Mouse (Mus musculus) telencephalon, adult 2 months (tissue): Measurements from ENCODE around the gene Grem1.

Source experiments
- DNase-seq: peaks from one replicate; pipeline ENCODE4 v3.0.0-alpha.2; 2011; ENCODE audit warnings: low read depth, low spot score

The Grem1 gene

GRCm38 (mm10) chr2:113757525-113758310, 728 bp downstream of the Grem1 start:
- DNase-seq, result no peak

GRCm38 (mm10) chr2:113756924-113757524, 1.4 kb downstream of the Grem1 start:
- no peak for DNase-seq

- no peak for DNase-seq
These were observed 8.7 kb downstream of the Grem1 start for GRCm38 (mm10) chr2:113749721-113750120.

- no peak for DNase-seq
These were observed 9.1 kb downstream of the Grem1 start for GRCm38 (mm10) chr2:113749309-113749708.

- no peak for DNase-seq
These were observed 29.9 kb downstream of the Grem1 start for GRCm38 (mm10) chr2:113728581-113728980.

- no peak for DNase-seq
These were observed 43.6 kb downstream of the Grem1 start for GRCm38 (mm10) chr2:113714801-113715200.

- no peak for DNase-seq
These were observed 45.0 kb downstream of the Grem1 start for GRCm38 (mm10) chr2:113713406-113713805.

GRCm38 (mm10) chr2:113707507-113707906, 50.9 kb downstream of the Grem1 start:
- DNase-seq, result no peak

- DNase-seq, result no peak
These were observed 56.9 kb downstream of the Grem1 start for GRCm38 (mm10) chr2:113701507-113701906.

GRCm38 (mm10) chr2:113696647-113697046, 61.8 kb downstream of the Grem1 start:
- no peak for DNase-seq

- no peak for DNase-seq
These were observed 62.2 kb downstream of the Grem1 start for GRCm38 (mm10) chr2:113696222-113696621.
